Mouse (Mus musculus): Measurements from ENCODE around the gene Atp11a. TPM values are rescaled to one million over a fixed set of nuclear protein-coding genes. Genes with fewer than 3 reads are reported as not detected.

The Atp11a gene
- polyA plus RNA-seq, 1 experiment from 2014 or later = 9.1 TPM

- Histone ChIP-seq H3K4me2 (ENCODE audit: low read length) (no peak overlapping the region), H3K9me3 (replicated peaks; ENCODE audit: control insufficient read depth, low read length) (no peaks in the 10 kb centered on the region), H3K4me3 (ENCODE audit: low read depth, low read length) (no peak overlapping the region), H3K27ac (ENCODE audit: low read depth, low read length) (no peak overlapping the region), H3K36me3 (ENCODE audit: control insufficient read depth, insufficient read depth, low read length) (no peaks in the 10 kb centered on the region), H3K27me3 (replicated peaks; ENCODE audit: control insufficient read depth, insufficient read depth, low read length) (no peaks in the 10 kb centered on the region), H3K9ac (ENCODE audit: low read length) (no peak overlapping the region), H3K4me1 (ENCODE audit: control insufficient read depth, insufficient read depth, low read length) (no peaks in the 10 kb centered on the region; the same call in 1 of the 2 replicates)
- WGBS = 79% methylated on average over 10 of the region's 10 CpGs
- DNase-seq (ENCODE audit: low spot score) = no peak
- ATAC-seq = no peak
Measured at GRCm38 (mm10) chr8:12776166-12776565, 19.4 kb downstream of the Atp11a start.

- DNase-seq (ENCODE audit: low spot score) (no peak), ATAC-seq (no peak)
- no peaks in the 10 kb centered on the region for H3K36me3 ChIP-seq (ENCODE audit: control insufficient read depth, insufficient read depth, low read length)
- H3K4me1 ChIP-seq (ENCODE audit: control insufficient read depth, insufficient read depth, low read length) = no peaks in the 10 kb centered on the region; the same call in 1 of the 2 replicates
- H3K4me2 ChIP-seq (ENCODE audit: low read length) = no peak overlapping the region
- no peak overlapping the region for H3K4me3 ChIP-seq (ENCODE audit: low read depth, low read length)
- H3K27ac ChIP-seq (ENCODE audit: low read depth, low read length) = no peak overlapping the region
- WGBS = 54% methylated on average over 5 of the region's 5 CpGs
- H3K9me3 ChIP-seq (replicated peaks; ENCODE audit: control insufficient read depth, low read length) = no peaks in the 10 kb centered on the region
- no peaks in the 10 kb centered on the region for H3K27me3 ChIP-seq (replicated peaks; ENCODE audit: control insufficient read depth, insufficient read depth, low read length)
- H3K9ac ChIP-seq (ENCODE audit: low read length) = no peak overlapping the region
Measured at GRCm38 (mm10) chr8:12777171-12777570, 20.4 kb downstream of the Atp11a start.

GRCm38 (mm10) chr8:12779541-12779940 is 22.7 kb downstream of the Atp11a start:
- Histone ChIP-seq H3K4me2 (ENCODE audit: low read length) (no peak overlapping the region), H3K36me3 (ENCODE audit: control insufficient read depth, insufficient read depth, low read length) (no peaks in the 10 kb centered on the region), H3K4me1 (ENCODE audit: control insufficient read depth, insufficient read depth, low read length) (no peaks in the 10 kb centered on the region; the same call in 1 of the 2 replicates), H3K4me3 (ENCODE audit: low read depth, low read length) (no peak overlapping the region), H3K27ac (ENCODE audit: low read depth, low read length) (no peak overlapping the region), H3K27me3 (replicated peaks; ENCODE audit: control insufficient read depth, insufficient read depth, low read length) (no peaks in the 10 kb centered on the region), H3K9me3 (replicated peaks; ENCODE audit: control insufficient read depth, low read length) (no peaks in the 10 kb centered on the region), H3K9ac (ENCODE audit: low read length) (no peak overlapping the region)
- ATAC-seq (no peak), DNase-seq (ENCODE audit: low spot score) (no peak)
- WGBS = 86% methylated on average over 4 of the region's 4 CpGs

- no peaks in the 10 kb centered on the region for H3K4me1 ChIP-seq (ENCODE audit: control insufficient read depth, insufficient read depth, low read length)
- 55% methylated on average over 8 of the region's 8 CpGs for WGBS
- no peaks in the 10 kb centered on the region for H3K27me3 ChIP-seq (replicated peaks; ENCODE audit: control insufficient read depth, insufficient read depth, low read length)
- H3K36me3 ChIP-seq (ENCODE audit: control insufficient read depth, insufficient read depth, low read length) = no peaks in the 10 kb centered on the region
- no peak overlapping the region for H3K4me3 ChIP-seq (ENCODE audit: low read depth, low read length)
- DNase-seq (ENCODE audit: low spot score) (no peak), ATAC-seq (no peak)
- H3K9me3 ChIP-seq (replicated peaks; ENCODE audit: control insufficient read depth, low read length) = no peaks in the 10 kb centered on the region
- H3K9ac ChIP-seq (ENCODE audit: low read length) = no peak overlapping the region
- no peak overlapping the region for H3K4me2 ChIP-seq (ENCODE audit: low read length)
- H3K27ac ChIP-seq (ENCODE audit: low read depth, low read length) = no peak overlapping the region
Measured at GRCm38 (mm10) chr8:12785508-12785907, 28.7 kb downstream of the Atp11a start.

GRCm38 (mm10) chr8:12786261-12786957 is 29.6 kb downstream of the Atp11a start:
- Histone ChIP-seq H3K27me3 (replicated peaks; ENCODE audit: control insufficient read depth, insufficient read depth, low read length) (no peaks in the 10 kb centered on the region), H3K4me2 (ENCODE audit: low read length) (no peak overlapping the region), H3K9ac (ENCODE audit: low read length) (no peak overlapping the region), H3K4me3 (ENCODE audit: low read depth, low read length) (no peak overlapping the region), H3K36me3 (ENCODE audit: control insufficient read depth, insufficient read depth, low read length) (no peaks in the 10 kb centered on the region), H3K9me3 (replicated peaks; ENCODE audit: control insufficient read depth, low read length) (no peaks in the 10 kb centered on the region), H3K4me1 (ENCODE audit: control insufficient read depth, insufficient read depth, low read length) (no peaks in the 10 kb centered on the region), H3K27ac (ENCODE audit: low read depth, low read length) (no peak overlapping the region)
- 87% methylated on average over 14 of the region's 14 CpGs for WGBS
- ATAC-seq = no peak
- DNase-seq (ENCODE audit: low spot score) = no peak

GRCm38 (mm10) chr8:12786958-12787301 is 30.1 kb downstream of the Atp11a start:
- no peaks in the 10 kb centered on the region for H3K36me3 ChIP-seq (ENCODE audit: control insufficient read depth, insufficient read depth, low read length)
- 79% methylated on average over 12 of the region's 12 CpGs for WGBS
- no peak overlapping the region for H3K4me2 ChIP-seq (ENCODE audit: low read length)
- H3K4me1 ChIP-seq (ENCODE audit: control insufficient read depth, insufficient read depth, low read length) = no peaks in the 10 kb centered on the region
- no peak for DNase-seq (ENCODE audit: low spot score)
- no peak overlapping the region for H3K4me3 ChIP-seq (ENCODE audit: low read depth, low read length)
- no peaks in the 10 kb centered on the region for H3K27me3 ChIP-seq (replicated peaks; ENCODE audit: control insufficient read depth, insufficient read depth, low read length)
- no peaks in the 10 kb centered on the region for H3K9me3 ChIP-seq (replicated peaks; ENCODE audit: control insufficient read depth, low read length)
- H3K9ac ChIP-seq (ENCODE audit: low read length) = no peak overlapping the region
- H3K27ac ChIP-seq (ENCODE audit: low read depth, low read length) = no peak overlapping the region
- no peak for ATAC-seq

GRCm38 (mm10) chr8:12787427-12787826 is 30.6 kb downstream of the Atp11a start:
- Histone ChIP-seq H3K9me3 (replicated peaks; ENCODE audit: control insufficient read depth, low read length) (no peaks in the 10 kb centered on the region), H3K4me3 (ENCODE audit: low read depth, low read length) (no peak overlapping the region), H3K4me1 (ENCODE audit: control insufficient read depth, insufficient read depth, low read length) (no peaks in the 10 kb centered on the region), H3K9ac (ENCODE audit: low read length) (no peak overlapping the region), H3K27ac (ENCODE audit: low read depth, low read length) (no peak overlapping the region), H3K4me2 (ENCODE audit: low read length) (no peak overlapping the region), H3K36me3 (ENCODE audit: control insufficient read depth, insufficient read depth, low read length) (no peaks in the 10 kb centered on the region), H3K27me3 (replicated peaks; ENCODE audit: control insufficient read depth, insufficient read depth, low read length) (no peaks in the 10 kb centered on the region)
- DNase-seq (ENCODE audit: low spot score) (no peak), ATAC-seq (peak; percentile 46; the same call in 1 of the 2 replicates)
- 62% methylated on average over 8 of the region's 8 CpGs for WGBS

- 91% methylated on average over 9 of the region's 9 CpGs for WGBS
- DNase-seq (ENCODE audit: low spot score) = no peak
- no peaks in the 10 kb centered on the region for H3K9me3 ChIP-seq (replicated peaks; ENCODE audit: control insufficient read depth, low read length)
Measured at GRCm38 (mm10) chr8:12788695-12789094, 31.9 kb downstream of the Atp11a start.

GRCm38 (mm10) chr8:12795011-12795671 is 38.3 kb downstream of the Atp11a start:
- Histone ChIP-seq H3K27me3 (replicated peaks; ENCODE audit: control insufficient read depth, insufficient read depth, low read length) (no peaks in the 10 kb centered on the region), H3K4me2 (ENCODE audit: low read length) (no peak overlapping the region), H3K4me3 (ENCODE audit: low read depth, low read length) (no peak overlapping the region), H3K9ac (ENCODE audit: low read length) (no peak overlapping the region), H3K4me1 (ENCODE audit: control insufficient read depth, insufficient read depth, low read length) (no peaks in the 10 kb centered on the region), H3K27ac (ENCODE audit: low read depth, low read length) (no peak overlapping the region), H3K9me3 (replicated peaks; ENCODE audit: control insufficient read depth, low read length) (no peaks in the 10 kb centered on the region), H3K36me3 (ENCODE audit: control insufficient read depth, insufficient read depth, low read length) (no peaks in the 10 kb centered on the region)
- no peak for DNase-seq (ENCODE audit: low spot score)
- whole genome bisulfite sequencing = 92% methylated on average over 5 of the region's 5 CpGs
- ATAC-seq = no peak

More at GRCm38 (mm10) chr8:12788695-12789094, 31.9 kb downstream of the Atp11a start:
- Histone ChIP-seq H3K9ac (ENCODE audit: low read length) (no peak overlapping the region), H3K27me3 (replicated peaks; ENCODE audit: control insufficient read depth, insufficient read depth, low read length) (no peaks in the 10 kb centered on the region), H3K4me1 (ENCODE audit: control insufficient read depth, insufficient read depth, low read length) (no peaks in the 10 kb centered on the region), H3K4me2 (ENCODE audit: low read length) (no peak overlapping the region), H3K36me3 (ENCODE audit: control insufficient read depth, insufficient read depth, low read length) (no peaks in the 10 kb centered on the region), H3K27ac (ENCODE audit: low read depth, low read length) (no peak overlapping the region), H3K4me3 (ENCODE audit: low read depth, low read length) (no peak overlapping the region)
- no peak for ATAC-seq
